Mouse (Mus musculus): ENCODE measurements around the gene Tle3. TPM values are rescaled to one million over a fixed set of nuclear protein-coding genes. Genes with fewer than 3 reads are reported as not detected.

The Tle3 gene
- total RNA-seq, 2 experiments from 2014 or later, result 4.7 to 12.9 TPM

- TF ChIP-seq CTCF (IDR thresholded peaks at IDR 0.05), result no peak
- intact Hi-C loops (cut with DNase I), result no loop called here
- no peak for DNase-seq
- Histone ChIP-seq H3K4me3 (no peak overlapping the region), H3K27ac (no peak overlapping the region)
Measured at GRCm38 (mm10) chr9:61467436-61467835, 95.3 kb downstream of the Tle3 start.

All from gastrocnemius, adult 2 months (tissue).